ENCODE assay signal across 7 mouse cellular contexts in genomic region chr16:18533061-18533460, GRCm38 (mm10). TPM values are rescaled to one million over a fixed set of nuclear protein-coding genes. Genes with fewer than 3 reads are reported as not detected.
A peak's percentile ranks its signal among the peaks of the same experiment; 100 is the strongest.
DNase-seq lines count a peak whose midpoint lies in the region; ATAC-seq lines count a peak whose summit lies in the region.
"Not testable (repeated sequence)": the region's sequence is repeated elsewhere in the genome, so short reads cannot be mapped to it uniquely, and the experiment has no call there.

No protein-coding gene starts in this region.

- not testable (repeated sequence) for H3K9me3 ChIP-seq in embryonic facial prominence, embryonic 14.5 days (ENCODE audit: control insufficient read depth, low read length); hindbrain, embryonic 12.5 days (replicated peaks); kidney, embryonic 14.5 days (ENCODE audit: control insufficient read depth, low read length); liver, embryonic 13.5 days (replicated peaks); neural tube, embryonic 13.5 days

- H3K27ac ChIP-seq in embryonic facial prominence, embryonic 14.5 days (replicated peaks; ENCODE audit: low read depth, low read length); hindbrain, embryonic 12.5 days; kidney, embryonic 14.5 days (ENCODE audit: low read depth, low read length); liver, embryonic 13.5 days; neural tube, embryonic 13.5 days (replicated peaks): not testable (repeated sequence)

- not testable (repeated sequence) for H3K4me1 ChIP-seq in embryonic facial prominence, embryonic 14.5 days (ENCODE audit: control insufficient read depth, insufficient read depth, low read length); hindbrain, embryonic 12.5 days; kidney, embryonic 14.5 days (ENCODE audit: control insufficient read depth, insufficient read depth, low read length); liver, embryonic 13.5 days (replicated peaks); neural tube, embryonic 13.5 days (replicated peaks)

- H3K27me3 ChIP-seq in embryonic facial prominence, embryonic 14.5 days (replicated peaks; ENCODE audit: control insufficient read depth, insufficient read depth, low read length); hindbrain, embryonic 12.5 days; kidney, embryonic 14.5 days (ENCODE audit: control insufficient read depth, insufficient read depth, low read length); liver, embryonic 13.5 days; neural tube, embryonic 13.5 days: not testable (repeated sequence)

- not testable (repeated sequence) for DNase-seq in embryonic facial prominence, embryonic 14.5 days (ENCODE audit: low spot score); liver, embryonic 13.5 days

- not testable (repeated sequence) for H3K4me3 ChIP-seq in embryonic facial prominence, embryonic 14.5 days (ENCODE audit: low read depth, low read length); hindbrain, embryonic 12.5 days; kidney, embryonic 14.5 days (ENCODE audit: low read length); liver, embryonic 13.5 days (replicated peaks); neural tube, embryonic 13.5 days

- H3K4me2 ChIP-seq in embryonic facial prominence, embryonic 14.5 days (ENCODE audit: low read depth, low read length); hindbrain, embryonic 12.5 days (replicated peaks); kidney, embryonic 14.5 days (replicated peaks; ENCODE audit: low read depth, low read length); liver, embryonic 13.5 days; neural tube, embryonic 13.5 days: not testable (repeated sequence)

- not testable (repeated sequence) for H3K9ac ChIP-seq in embryonic facial prominence, embryonic 14.5 days (ENCODE audit: low read depth, low read length); hindbrain, embryonic 12.5 days; kidney, embryonic 14.5 days (ENCODE audit: low read depth, low read length); liver, embryonic 13.5 days; neural tube, embryonic 13.5 days

- peak; percentile 100 for ATAC-seq in embryonic facial prominence, embryonic 14.5 days (ENCODE audit: low read depth)
- peak; percentile 100 for ATAC-seq in frontal cortex, adult (ENCODE audit: low TSS enrichment)
- ATAC-seq in hindbrain, embryonic 12.5 days (ENCODE audit: low FRiP score) = peak; percentile 93
- ATAC-seq in kidney, embryonic 14.5 days (ENCODE audit: low FRiP score, low TSS enrichment) = peak; percentile 100
- peak; percentile 100 for ATAC-seq in liver, embryonic 13.5 days (ENCODE audit: low read depth)
- ATAC-seq in megakaryocyte-erythroid progenitor cell, adult 5-6 weeks (replicated peaks; ENCODE audit: low FRiP score, low TSS enrichment, poor library complexity, severe bottlenecking) = peak; percentile 100
- ATAC-seq in neural tube, embryonic 13.5 days (ENCODE audit: low read depth) = peak; percentile 96

- H3K36me3 ChIP-seq in embryonic facial prominence, embryonic 14.5 days (ENCODE audit: control insufficient read depth, insufficient read depth, low read length); hindbrain, embryonic 12.5 days; kidney, embryonic 14.5 days (ENCODE audit: control insufficient read depth, insufficient read depth, low read length); liver, embryonic 13.5 days; neural tube, embryonic 13.5 days: not testable (repeated sequence)

- 95% methylated on average over 7 of the region's 7 CpGs for WGBS in embryonic facial prominence, embryonic 14.5 days
- WGBS in hindbrain, embryonic 12.5 days = 95% methylated on average over 7 of the region's 7 CpGs
- 89% methylated on average over 7 of the region's 7 CpGs for WGBS in kidney, embryonic 14.5 days
- WGBS in liver, embryonic 13.5 days (ENCODE audit: insufficient replicate concordance) = 86% methylated on average over 7 of the region's 7 CpGs
- 91% methylated on average over 7 of the region's 7 CpGs for WGBS in neural tube, embryonic 13.5 days

RNA-seq across cellular contexts. Expression of gene Rtl10, which starts 34.4 kb away (rescaled TPM):
- 3.2 and 3.8 TPM in 2 replicates for polyA plus RNA-seq in embryonic facial prominence, embryonic 14.5 days (2014; fragmentation: Nextera tagmentation; extraction: Ambion mirVana)
- 2.3 and 2.9 TPM in 2 replicates for polyA plus RNA-seq in hindbrain, embryonic 12.5 days (2016; fragmentation: Nextera tagmentation; extraction: Ambion mirVana)
- polyA plus RNA-seq in kidney, embryonic 14.5 days (2014; fragmentation: Nextera tagmentation; extraction: Ambion mirVana) = 1.9 and 3.0 TPM in 2 replicates
- 1.4 and 1.9 TPM in 2 replicates for polyA plus RNA-seq in liver, embryonic 13.5 days (2015; fragmentation: Nextera tagmentation; extraction: Ambion mirVana)
- total RNA-seq in megakaryocyte-erythroid progenitor cell, adult 5-6 weeks (2014; fragmentation: Nextera tagmentation) = 18.9 and 23.1 TPM in 2 replicates
- 7.4 and 9.1 TPM in 2 replicates for total RNA-seq in megakaryocyte-erythroid progenitor cell, adult 5-6 weeks (2017)
- polyA plus RNA-seq in neural tube, embryonic 13.5 days (2015; fragmentation: Nextera tagmentation; extraction: Ambion mirVana) = 3.3 and 4.5 TPM in 2 replicates

RNA-seq across cellular contexts. Expression of gene Gnb1l, which starts 34.5 kb away (rescaled TPM):
- polyA plus RNA-seq in embryonic facial prominence, embryonic 14.5 days (2014; fragmentation: Nextera tagmentation; extraction: Ambion mirVana) = 16.5 and 17.8 TPM in 2 replicates
- 11.5 and 12.4 TPM in 2 replicates for polyA plus RNA-seq in hindbrain, embryonic 12.5 days (2016; fragmentation: Nextera tagmentation; extraction: Ambion mirVana)
- 16.3 and 18.0 TPM in 2 replicates for polyA plus RNA-seq in kidney, embryonic 14.5 days (2014; fragmentation: Nextera tagmentation; extraction: Ambion mirVana)
- polyA plus RNA-seq in liver, embryonic 13.5 days (2015; fragmentation: Nextera tagmentation; extraction: Ambion mirVana) = 14.0 and 14.9 TPM in 2 replicates
- 14.6 and 17.1 TPM in 2 replicates for total RNA-seq in megakaryocyte-erythroid progenitor cell, adult 5-6 weeks (2014; fragmentation: Nextera tagmentation)
- 5.8 and 10.1 TPM in 2 replicates for total RNA-seq in megakaryocyte-erythroid progenitor cell, adult 5-6 weeks (2017)
- polyA plus RNA-seq in neural tube, embryonic 13.5 days (2015; fragmentation: Nextera tagmentation; extraction: Ambion mirVana) = 13.6 and 13.9 TPM in 2 replicates

RNA-seq across cellular contexts. Expression of gene Tbx1, which starts 57.4 kb away (rescaled TPM):
- 10.5 and 12.4 TPM in 2 replicates for polyA plus RNA-seq in embryonic facial prominence, embryonic 14.5 days (2014; fragmentation: Nextera tagmentation; extraction: Ambion mirVana)
- 15.4 and 15.5 TPM in 2 replicates for polyA plus RNA-seq in hindbrain, embryonic 12.5 days (2016; fragmentation: Nextera tagmentation; extraction: Ambion mirVana)
- polyA plus RNA-seq in kidney, embryonic 14.5 days (2014; fragmentation: Nextera tagmentation; extraction: Ambion mirVana) = 0.61 and 0.63 TPM in 2 replicates
- 0.05 TPM in 1 of 2 replicates, not detected in the other for polyA plus RNA-seq in liver, embryonic 13.5 days (2015; fragmentation: Nextera tagmentation; extraction: Ambion mirVana)
- not detected in 2 replicates for total RNA-seq in megakaryocyte-erythroid progenitor cell, adult 5-6 weeks (2014; fragmentation: Nextera tagmentation)
- not detected in 2 replicates for total RNA-seq in megakaryocyte-erythroid progenitor cell, adult 5-6 weeks (2017)
- polyA plus RNA-seq in neural tube, embryonic 13.5 days (2015; fragmentation: Nextera tagmentation; extraction: Ambion mirVana) = 1.5 and 2.2 TPM in 2 replicates
